Mouse (Mus musculus) thymus, adult 2 months (tissue): Measurements from ENCODE around the gene Dtx3. TPM values are rescaled to one million over a fixed set of nuclear protein-coding genes. Genes with fewer than 3 reads are reported as not detected.
"Not testable (repeated sequence)": the region's sequence is repeated elsewhere in the genome, so short reads cannot be mapped to it uniquely, and the experiment has no call there.

Experiments
- DNase-seq: peaks from one replicate; pipeline ENCODE4 v3.0.0; 2021
- H3K27ac ChIP-seq: fragments of 200-500 bp; 2 replicates; pipeline ENCODE4 v1.5.1; 2012; ENCODE audit warnings: low read length, control low read depth; ENCODE audit not compliant: control insufficient read depth, insufficient read depth
- H3K27me3 ChIP-seq: fragments of 200-500 bp; 2 replicates; pipeline ENCODE4 v1.6.1; 2012; ENCODE audit warnings: mild to moderate bottlenecking, low read length, moderate library complexity, mixed read lengths; ENCODE audit not compliant: control insufficient read depth, insufficient read depth
- H3K36me3 ChIP-seq: fragments of 200-500 bp; 2 replicates; pipeline ENCODE4 v1.6.1; 2012; ENCODE audit warnings: mild to moderate bottlenecking, low read length, moderate library complexity; ENCODE audit not compliant: control insufficient read depth, insufficient read depth
- H3K4me1 ChIP-seq: fragments of 200-500 bp; replicated peaks from 2 replicates; pipeline ENCODE4 v1.6.1; 2012; ENCODE audit warnings: low read length; ENCODE audit not compliant: control insufficient read depth, insufficient read depth
- H3K4me3 ChIP-seq: fragments of 200-500 bp; 2 replicates; pipeline ENCODE4 v1.5.1; 2012; ENCODE audit warnings: mild to moderate bottlenecking, low read length, control low read depth, moderate library complexity; ENCODE audit not compliant: control insufficient read depth, insufficient read depth
- CTCF ChIP-seq: fragments of 200-500 bp; IDR thresholded peaks from 2 replicates; pipeline ENCODE4 v1.5.1; 2012; ENCODE audit warnings: mild to moderate bottlenecking, control low read depth, low read length, moderate library complexity, borderline replicate concordance; ENCODE audit not compliant: control insufficient read depth, poor library complexity, insufficient read depth; ENCODE audit errors: extremely low read depth
- POLR2A ChIP-seq: fragments of 200-500 bp; IDR thresholded peaks from 2 replicates; pipeline ENCODE4 v1.6.1; 2012; ENCODE audit warnings: mild to moderate bottlenecking, low read length, control low read depth, moderate library complexity; ENCODE audit not compliant: control insufficient read depth, poor library complexity, insufficient read depth; ENCODE audit errors: extremely low read depth
- WGBS: fragments of 180-500 bp; shearing (Covaris S2); methylation state at CpG from one replicate; pipeline ENCODE4 v1.1.7; 2018; 5-methylcytosine and 5-hydroxymethylcytosine counted together
- polyA plus RNA-seq: library from polyadenylated mRNA; depleted of rRNA; stranded (reverse); fragments of >200 nt; gene quantifications from 2 replicates; pipeline ENCODE4 v1.2.3, GENCODE M21; 2012

The Dtx3 gene
- polyA plus RNA-seq, 1 experiment = 263 TPM

GRCm38 (mm10) chr10:127165354-127165653 is 30.2 kb downstream of the Dtx3 start:
- WGBS = under 1% methylated on average over 42 of the region's 42 CpGs
- Histone ChIP-seq H3K4me3 (peak overlapping the region; percentile 82), H3K4me1 (peaks cover 30% of the 10 kb centered on the region), H3K27me3 (no peaks in the 10 kb centered on the region), H3K36me3 (0 out of 2 replicates have a peak, but pooled peaks cover 5% of the 10 kb centered on the region), H3K27ac (peak overlapping the region; percentile 59)
- DNase-seq = no peak
- TF ChIP-seq CTCF = no peak
- TF ChIP-seq POLR2A = no peak

GRCm38 (mm10) chr10:127164631-127165353 is 30.7 kb downstream of the Dtx3 start, which contains the start of gene B4galnt1:
TSS of gene B4galnt1 (plus strand) at chr10:127165225.
- DNase-seq = peak; percentile 82
- TF ChIP-seq CTCF (peak; percentile 97), POLR2A (peak; percentile 84; the same call in 1 of the 2 replicates)
- WGBS = 4% methylated on average over 52 of the region's 52 CpGs
- peaks cover 31% of the 10 kb centered on the region for H3K4me1 ChIP-seq
- peak within 1 kb of the TSS; percentile 82 for H3K4me3 ChIP-seq
- 0 out of 2 replicates have a peak, but pooled peaks cover under 1% of the 10 kb centered on the region for H3K36me3 ChIP-seq
- no peaks in the 10 kb centered on the region for H3K27me3 ChIP-seq
- peak within 1 kb of the TSS; percentile 65 for H3K27ac ChIP-seq

- TF ChIP-seq CTCF (no peak), POLR2A (no peak)
- 91% methylated on average over 4 of the region's 4 CpGs for WGBS
- Histone ChIP-seq H3K27ac (no peak overlapping the region; the same call in 1 of the 2 replicates), H3K4me3 (no peak overlapping the region), H3K4me1 (peaks cover 31% of the 10 kb centered on the region), H3K36me3 (no peaks in the 10 kb centered on the region), H3K27me3 (no peaks in the 10 kb centered on the region)
- DNase-seq = no peak
These were observed 31.3 kb downstream of the Dtx3 start for GRCm38 (mm10) chr10:127164190-127164589.

DNA sequence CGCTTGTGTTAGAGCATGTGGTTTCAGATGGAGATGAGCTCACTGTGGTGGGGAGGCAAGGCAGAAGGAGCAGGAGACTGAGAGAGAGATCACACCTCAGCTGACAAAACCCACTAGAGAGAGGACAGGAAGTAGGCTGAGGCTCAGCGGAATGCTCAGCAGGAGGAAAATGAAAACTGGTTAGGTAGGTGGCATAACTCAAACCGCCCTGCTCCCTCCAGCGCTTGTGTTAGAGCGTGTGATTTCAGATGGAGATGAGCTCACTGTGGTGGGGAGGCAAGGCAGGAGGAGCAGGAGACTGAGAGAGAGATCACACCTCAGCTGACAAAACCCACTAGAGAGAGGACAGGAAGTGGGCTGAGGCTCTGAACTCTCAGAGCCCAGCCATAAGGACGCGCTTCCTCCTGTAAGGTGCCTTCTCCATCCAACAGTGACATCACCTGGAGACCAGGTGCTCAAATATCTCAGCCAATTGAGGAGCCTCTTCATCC is 32.7 kb downstream of the Dtx3 start:
- H3K27ac ChIP-seq = peak overlapping the region; percentile 85
- peak; percentile 65 for DNase-seq

DNA sequence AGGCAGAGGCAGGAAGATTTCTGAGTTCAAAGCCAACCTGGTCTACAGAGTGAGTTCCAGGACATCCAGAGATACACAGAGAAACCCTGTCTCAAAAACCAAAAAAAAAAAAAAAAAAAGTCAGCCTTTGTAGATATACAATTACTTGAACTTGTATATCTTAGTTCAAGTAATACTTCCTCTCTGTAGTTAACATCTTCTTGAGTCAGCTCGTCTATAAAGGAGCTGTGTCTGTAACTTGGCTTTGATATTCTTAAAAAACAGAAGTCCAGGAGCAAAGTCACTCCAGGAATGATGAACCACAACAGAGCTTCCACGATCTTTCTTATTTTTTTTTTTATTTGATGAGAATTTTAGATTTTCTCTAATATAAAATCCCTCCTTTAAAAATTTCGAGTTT is 34.8 kb downstream of the Dtx3 start:
- no peak for TF ChIP-seq POLR2A
- no peak for TF ChIP-seq CTCF
- Histone ChIP-seq H3K4me1 (peaks cover 19% of the 10 kb centered on the region), H3K27ac (no peak overlapping the region), H3K36me3 (no peaks in the 10 kb centered on the region), H3K4me3 (no peak overlapping the region), H3K27me3 (no peaks in the 10 kb centered on the region)
- no peak for DNase-seq
- 55% methylated on average over 3 of the region's 3 CpGs for WGBS

More for the DNA sequence above, 32.7 kb downstream of the Dtx3 start:
- not testable (repeated sequence) for H3K4me3 ChIP-seq, H3K36me3 ChIP-seq, H3K27me3 ChIP-seq
- 0% methylated on average over 7 of the region's 7 CpGs for WGBS
- H3K4me1 ChIP-seq = peaks cover 31% of the 10 kb centered on the region

DNA sequence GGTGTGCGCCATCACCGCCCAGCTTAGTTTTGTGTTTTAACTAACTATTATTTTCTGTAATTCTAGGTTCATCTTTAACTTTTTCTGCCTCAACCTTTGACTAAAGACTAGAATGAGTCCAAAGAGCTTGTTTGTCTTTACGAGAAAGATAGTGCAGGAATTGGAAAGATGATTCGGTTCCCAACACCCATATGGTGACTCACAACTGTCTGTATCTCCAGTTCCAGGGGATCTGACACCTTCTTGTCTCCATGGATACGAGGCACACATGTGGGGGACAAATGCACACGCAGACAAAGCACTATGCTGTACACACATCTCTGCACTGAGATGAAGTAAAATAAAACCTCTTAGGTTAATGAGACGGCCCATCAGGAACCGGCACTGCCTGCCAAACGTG is 35.4 kb downstream of the Dtx3 start:
- no peak for TF ChIP-seq CTCF
- no peak for TF ChIP-seq POLR2A
- no peak for DNase-seq
- peaks cover 19% of the 10 kb centered on the region for H3K4me1 ChIP-seq
- H3K36me3 ChIP-seq = no peaks in the 10 kb centered on the region
- H3K4me3 ChIP-seq = no peak overlapping the region
- whole genome bisulfite sequencing = 96% methylated on average over 9 of the region's 9 CpGs
- H3K27ac ChIP-seq = no peak overlapping the region
- no peaks in the 10 kb centered on the region for H3K27me3 ChIP-seq

GRCm38 (mm10) chr10:127158471-127158870 is 37.1 kb downstream of the Dtx3 start:
- Histone ChIP-seq H3K27me3 (no peaks in the 10 kb centered on the region), H3K27ac (no peak overlapping the region), H3K36me3 (no peaks in the 10 kb centered on the region), H3K4me3 (no peak overlapping the region), H3K4me1 (peaks cover 9% of the 10 kb centered on the region)
- TF ChIP-seq POLR2A (no peak), CTCF (no peak)
- WGBS = 89% methylated on average over 3 of the region's 3 CpGs
- no peak for DNase-seq
